Mouse (Mus musculus) lung, embryonic 14.5 days (tissue): ENCODE measurements around the gene Scamp5. TPM values are rescaled to one million over a fixed set of nuclear protein-coding genes. Genes with fewer than 3 reads are reported as not detected.

Experiments used
- ATAC-seq: fragments of 200-750 bp; cut with Nextera tagmentation; 2 replicates; pipeline ENCODE4 v1.8.0; 2017; ENCODE audit warnings: mild to moderate bottlenecking, moderate TSS enrichment, moderate library complexity; ENCODE audit not compliant: insufficient read depth
- DNase-seq: peaks from one replicate; pipeline ENCODE4 v3.0.0-alpha.2; 2015
- H3K27ac ChIP-seq: fragments of 300-500 bp; sonication (generic); 2 replicates; pipeline ENCODE4 v1.5.1; 2014; ENCODE audit warnings: low read depth, mild to moderate bottlenecking, moderate library complexity
- H3K27me3 ChIP-seq: fragments of 300-500 bp; sonication (generic); 2 replicates; pipeline ENCODE4 v1.6.1; 2014; ENCODE audit warnings: low read length, control low read depth; ENCODE audit not compliant: insufficient read depth
- H3K36me3 ChIP-seq: fragments of 300-500 bp; sonication (generic); 2 replicates; pipeline ENCODE4 v1.6.1; 2014; ENCODE audit warnings: control low read depth; ENCODE audit not compliant: insufficient read depth
- H3K4me1 ChIP-seq: fragments of 300-500 bp; sonication (generic); 2 replicates; pipeline ENCODE4 v1.6.1; 2014; ENCODE audit warnings: antibody characterized with exemption, control low read depth; ENCODE audit not compliant: insufficient read depth
- H3K4me2 ChIP-seq: fragments of 300-500 bp; sonication (generic); 2 replicates; pipeline ENCODE4 v1.6.1; 2014; ENCODE audit warnings: mild to moderate bottlenecking
- H3K4me3 ChIP-seq: fragments of 300-500 bp; sonication (generic); 2 replicates; pipeline ENCODE4 v1.5.1; 2014; ENCODE audit warnings: low read depth, low read length
- H3K9ac ChIP-seq: fragments of 300-500 bp; sonication (generic); 2 replicates; pipeline ENCODE4 v1.6.1; 2014
- H3K9me3 ChIP-seq: fragments of 300-500 bp; sonication (generic); 2 replicates; pipeline ENCODE4 v1.6.1; 2016; ENCODE audit warnings: low read depth, low read length, control low read depth
- CTCF ChIP-seq: IDR thresholded peaks from 2 replicates; pipeline ENCODE4 v1.5.1; 2016; ENCODE audit warnings: antibody characterized with exemption, low read depth
- WGBS: fragments of 180-500 bp; shearing (Covaris S2); extraction: QIAGEN DNeasy Blood & Tissue Kit; methylation state at CpG from one replicate; pipeline ENCODE4 v1.1.7; 2014; 5-methylcytosine and 5-hydroxymethylcytosine counted together
- polyA plus RNA-seq: library from polyadenylated mRNA; unstranded; fragments of >200 nt; fragmentation: Nextera tagmentation; extraction: Ambion mirVana; gene quantifications from 2 replicates; pipeline ENCODE4 v1.2.1, GENCODE M21; 2014

Gene Scamp5
- polyA plus RNA-seq, 1 experiment from 2014 or later, result 4.9 TPM

GRCm38 (mm10) chr9:57402318-57403251 is 65.3 kb downstream of the Scamp5 start:
- Histone ChIP-seq H3K4me1 (no peaks in the 10 kb centered on the region), H3K36me3 (no peaks in the 10 kb centered on the region), H3K27me3 (no peaks in the 10 kb centered on the region), H3K27ac (no peak overlapping the region), H3K4me2 (no peak overlapping the region), H3K9ac (no peak overlapping the region), H3K4me3 (no peak overlapping the region), H3K9me3 (peaks cover 11% of the 10 kb centered on the region; the same call in 1 of the 2 replicates)
- TF ChIP-seq CTCF, result no peak
- no peak for ATAC-seq
- WGBS, result 72% methylated on average over 15 of the region's 15 CpGs
- DNase-seq, result peak; percentile 34

GRCm38 (mm10) chr9:57398773-57399172 is 69.1 kb downstream of the Scamp5 start:
- Histone ChIP-seq H3K4me1 (no peaks in the 10 kb centered on the region), H3K9me3 (peaks cover 11% of the 10 kb centered on the region; the same call in 1 of the 2 replicates), H3K9ac (no peak overlapping the region), H3K4me3 (no peak overlapping the region), H3K27me3 (no peaks in the 10 kb centered on the region), H3K4me2 (no peak overlapping the region), H3K36me3 (no peaks in the 10 kb centered on the region), H3K27ac (no peak overlapping the region)
- TF ChIP-seq CTCF, result no peak
- 91% methylated on average over 2 of the region's 2 CpGs for WGBS
- ATAC-seq (no peak), DNase-seq (no peak)

GRCm38 (mm10) chr9:57392892-57393291 is 75.0 kb downstream of the Scamp5 start:
- H3K27me3 ChIP-seq, result no peaks in the 10 kb centered on the region
- DNase-seq (peak; percentile 19), ATAC-seq (no peak)
- H3K27ac ChIP-seq, result no peak overlapping the region
- H3K4me3 ChIP-seq, result no peak overlapping the region
- H3K9ac ChIP-seq, result no peak overlapping the region
- H3K4me2 ChIP-seq, result no peak overlapping the region
- H3K36me3 ChIP-seq, result no peaks in the 10 kb centered on the region
- WGBS, result 51% methylated on average over 1 of the region's 1 CpGs
- no peaks in the 10 kb centered on the region for H3K4me1 ChIP-seq
- H3K9me3 ChIP-seq, result no peaks in the 10 kb centered on the region
- no peak for TF ChIP-seq CTCF

Other genes starting within 250 kb of the Scamp5 start
- not detected in 2 replicates for gene Trcg1, start 231.5 kb downstream of the Scamp5 start, polyA plus RNA-seq
- 25.6 and 26.3 TPM in 2 replicates for gene 1700017B05Rik, start 205.4 kb downstream of the Scamp5 start, polyA plus RNA-seq
- gene Ppcdc, start 27.9 kb downstream of the Scamp5 start, polyA plus RNA-seq, result 22.5 and 23.7 TPM in 2 replicates
- 2.3 and 2.4 TPM in 2 replicates for gene Rpp25, start 36.0 kb upstream of the Scamp5 start, polyA plus RNA-seq
- gene Cox5a, start 53.2 kb upstream of the Scamp5 start, polyA plus RNA-seq, result 527 and 554 TPM in 2 replicates
- 20.2 and 22.4 TPM in 2 replicates for gene Fam219b, start 69.5 kb upstream of the Scamp5 start, polyA plus RNA-seq
- 35.1 and 38.1 TPM in 2 replicates for gene Mpi, start 84.7 kb upstream of the Scamp5 start, polyA plus RNA-seq
- 54.2 and 55.6 TPM in 2 replicates for gene Scamp2, start 92.9 kb upstream of the Scamp5 start, polyA plus RNA-seq
- gene Ulk3, start 121.4 kb upstream of the Scamp5 start, polyA plus RNA-seq, result 8.0 and 10.6 TPM in 2 replicates
- gene Cplx3, start 138.2 kb upstream of the Scamp5 start, polyA plus RNA-seq, result not detected in 2 replicates
- gene Lman1l, start 152.7 kb upstream of the Scamp5 start, polyA plus RNA-seq, result not detected in 2 replicates
- gene Csk, start 185.6 kb upstream of the Scamp5 start, polyA plus RNA-seq, result 23.6 and 28.7 TPM in 2 replicates
- not detected in 2 replicates for gene Cyp1a2, start 215.6 kb upstream of the Scamp5 start, polyA plus RNA-seq
- gene Cyp1a1, start 219.9 kb upstream of the Scamp5 start, polyA plus RNA-seq, result not detected in 2 replicates
- gene Edc3, start 240.5 kb upstream of the Scamp5 start, polyA plus RNA-seq, result 24.0 and 24.9 TPM in 2 replicates